Mouse (Mus musculus) limb, embryonic 10.5 days (tissue): ENCODE measurements around the gene Zic2. TPM values are rescaled to one million over a fixed set of nuclear protein-coding genes. Genes with fewer than 3 reads are reported as not detected.

Experiments
- DNase-seq: peaks from one replicate; pipeline ENCODE4 v3.0.0-alpha.2; 2017; ENCODE audit warnings: low spot score
- H3K27ac ChIP-seq: fragments of 300-500 bp; sonication (generic); 2 replicates; pipeline ENCODE4 v1.5.1; 2016; ENCODE audit warnings: mild to moderate bottlenecking
- H3K27me3 ChIP-seq: fragments of 300-500 bp; sonication (generic); 2 replicates; pipeline ENCODE4 v1.6.1; 2016; ENCODE audit warnings: low read depth, mild to moderate bottlenecking; ENCODE audit not compliant: poor library complexity, severe bottlenecking
- H3K36me3 ChIP-seq: fragments of 300-500 bp; sonication (generic); 2 replicates; pipeline ENCODE4 v1.6.1; 2016; ENCODE audit warnings: mild to moderate bottlenecking, moderate library complexity
- H3K4me1 ChIP-seq: fragments of 300-500 bp; sonication (generic); 2 replicates; pipeline ENCODE4 v1.6.1; 2016
- H3K4me3 ChIP-seq: fragments of 300-500 bp; sonication (generic); 2 replicates; pipeline ENCODE4 v1.5.1; 2016; ENCODE audit warnings: mild to moderate bottlenecking, moderate library complexity
- H3K9me3 ChIP-seq: fragments of 300-500 bp; sonication (generic); replicated peaks from 2 replicates; pipeline ENCODE4 v1.6.1; 2016; ENCODE audit warnings: mild to moderate bottlenecking
- WGBS: fragments of 180-500 bp; shearing (Covaris S2); methylation state at CpG from one replicate; pipeline ENCODE4 v1.1.7; 2016; 5-methylcytosine and 5-hydroxymethylcytosine counted together
- polyA plus RNA-seq: library from polyadenylated mRNA; unstranded; fragments of >200 nt; fragmentation: Nextera tagmentation; extraction: Ambion mirVana; gene quantifications from 2 replicates; pipeline ENCODE4 v1.2.1, GENCODE M21; 2016

Zic2 gene
- polyA plus RNA-seq, 1 experiment from 2014 or later, result 5.0 TPM

GRCm38 (mm10) chr14:122492015-122492414 lies 16.8 kb downstream of the Zic2 start:
- Histone ChIP-seq H3K27me3 (peaks cover 49% of the 10 kb centered on the region), H3K27ac (no peak overlapping the region), H3K4me3 (no peak overlapping the region), H3K36me3 (no peaks in the 10 kb centered on the region), H3K4me1 (peaks cover 32% of the 10 kb centered on the region), H3K9me3 (no peaks in the 10 kb centered on the region)
- DNase-seq, result no peak
- 76% methylated on average over 1 of the region's 1 CpGs for WGBS

GRCm38 (mm10) chr14:122509058-122509457 lies 33.8 kb downstream of the Zic2 start:
- no peaks in the 10 kb centered on the region for H3K36me3 ChIP-seq
- no peaks in the 10 kb centered on the region for H3K9me3 ChIP-seq
- no peaks in the 10 kb centered on the region for H3K4me1 ChIP-seq
- no peaks in the 10 kb centered on the region for H3K27me3 ChIP-seq
- H3K27ac ChIP-seq, result no peak overlapping the region
- 32% methylated on average over 2 of the region's 2 CpGs for WGBS
- no peak overlapping the region for H3K4me3 ChIP-seq
- DNase-seq, result no peak

- Histone ChIP-seq H3K27me3 (no peaks in the 10 kb centered on the region), H3K36me3 (no peaks in the 10 kb centered on the region), H3K27ac (no peak overlapping the region), H3K4me1 (no peaks in the 10 kb centered on the region), H3K4me3 (no peak overlapping the region), H3K9me3 (no peaks in the 10 kb centered on the region)
- 72% methylated on average over 3 of the region's 3 CpGs for WGBS
- no peak for DNase-seq
These were observed 36.3 kb downstream of the Zic2 start for GRCm38 (mm10) chr14:122511519-122511918.

GRCm38 (mm10) chr14:122513511-122514036 lies 38.3 kb downstream of the Zic2 start:
- no peaks in the 10 kb centered on the region for H3K9me3 ChIP-seq

GRCm38 (mm10) chr14:122528475-122528874 lies 53.2 kb downstream of the Zic2 start:
- no peak overlapping the region for H3K27ac ChIP-seq
- H3K4me1 ChIP-seq, result peaks cover 2% of the 10 kb centered on the region; the same call in 1 of the 2 replicates
- H3K36me3 ChIP-seq, result no peaks in the 10 kb centered on the region
- WGBS, result 72% methylated on average over 4 of the region's 4 CpGs
- no peaks in the 10 kb centered on the region for H3K9me3 ChIP-seq
- H3K4me3 ChIP-seq, result no peak overlapping the region
- DNase-seq, result no peak
- H3K27me3 ChIP-seq, result no peaks in the 10 kb centered on the region

More at GRCm38 (mm10) chr14:122513511-122514036, 38.3 kb downstream of the Zic2 start:
- H3K27ac ChIP-seq, result no peak overlapping the region
- DNase-seq, result no peak
- H3K36me3 ChIP-seq, result no peaks in the 10 kb centered on the region
- whole genome bisulfite sequencing, result 82% methylated on average over 1 of the region's 1 CpGs
- H3K27me3 ChIP-seq, result no peaks in the 10 kb centered on the region
- no peak overlapping the region for H3K4me3 ChIP-seq
- no peaks in the 10 kb centered on the region for H3K4me1 ChIP-seq

Other genes with a start within 250 kb of the Zic2 start
- 0.36 and 0.56 TPM in 2 replicates for gene Gm5089, start 24.3 kb upstream of the Zic2 start, polyA plus RNA-seq
- gene Zic5, start 9.8 kb upstream of the Zic2 start, polyA plus RNA-seq, result 13.8 and 14.9 TPM in 2 replicates
- not detected in 2 replicates for gene Gm10837, start 15.2 kb downstream of the Zic2 start, polyA plus RNA-seq
- 32.4 and 35.8 TPM in 2 replicates for gene Pcca, start 58.9 kb downstream of the Zic2 start, polyA plus RNA-seq